Mouse (Mus musculus): ENCODE measurements around the gene Ppp2r3a.

Gene Ppp2r3a

GRCm38 (mm10) chr9:101252541-101252940 is 946 bp upstream of the Ppp2r3a start:
- in situ Hi-C loops (cut with MboI, MseI) = no loop called here

GRCm38 (mm10) chr9:101250981-101251643 is 483 bp downstream of the Ppp2r3a start:
- in situ Hi-C loops (cut with MboI, MseI) = no loop called here

- in situ Hi-C loops (cut with MboI, MseI) = no loop called here
Measured at GRCm38 (mm10) chr9:101250486-101250885, 1.1 kb downstream of the Ppp2r3a start.

- in situ Hi-C loops (cut with MboI, MseI) = loop anchor here (10.0 kb wide), 1 partner anchor 1685 kb away; the partner anchor contains the start of gene Armc8
Measured at GRCm38 (mm10) chr9:101249626-101250025, 2.0 kb downstream of the Ppp2r3a start.

- in situ Hi-C loops (cut with MboI, MseI) = loop anchor here (10.0 kb wide), 1 partner anchor 1683 kb away; the partner anchor contains the start of gene Armc8
Measured at GRCm38 (mm10) chr9:101247541-101247940, 4.1 kb downstream of the Ppp2r3a start.

GRCm38 (mm10) chr9:101245493-101245892 is 6.1 kb downstream of the Ppp2r3a start:
- in situ Hi-C loops (cut with MboI, MseI) = loop anchor here (10.0 kb wide), 1 partner anchor 1681 kb away; the partner anchor contains the start of gene Armc8

- in situ Hi-C loops (cut with MboI, MseI) = loop anchor here (10.0 kb wide), 1 partner anchor 1679 kb away; the partner anchor contains the start of gene Armc8
Measured at GRCm38 (mm10) chr9:101243711-101244110, 7.9 kb downstream of the Ppp2r3a start.

GRCm38 (mm10) chr9:101240161-101240560 is 11.4 kb downstream of the Ppp2r3a start:
- in situ Hi-C loops (cut with MboI, MseI) = loop anchor here (10.0 kb wide), 1 partner anchor 1675 kb away; the partner anchor contains the start of gene Armc8

GRCm38 (mm10) chr9:101235786-101236185 is 15.8 kb downstream of the Ppp2r3a start:
- in situ Hi-C loops (cut with MboI, MseI) = loop anchor here (10.0 kb wide), 1 partner anchor 1259 kb away; no protein-coding TSS in a partner anchor

GRCm38 (mm10) chr9:101232034-101232433 is 19.6 kb downstream of the Ppp2r3a start:
- in situ Hi-C loops (cut with MboI, MseI) = loop anchor here (10.0 kb wide), 1 partner anchor 1263 kb away; no protein-coding TSS in a partner anchor

- in situ Hi-C loops (cut with MboI, MseI) = loop anchor here (10.0 kb wide), 1 partner anchor 1265 kb away; no protein-coding TSS in a partner anchor
Measured at GRCm38 (mm10) chr9:101230028-101230427, 21.6 kb downstream of the Ppp2r3a start.

GRCm38 (mm10) chr9:101228892-101229291 is 22.7 kb downstream of the Ppp2r3a start:
- in situ Hi-C loops (cut with MboI, MseI) = no loop called here

- in situ Hi-C loops (cut with MboI, MseI) = no loop called here
Measured at GRCm38 (mm10) chr9:101207984-101208383, 43.6 kb downstream of the Ppp2r3a start.

GRCm38 (mm10) chr9:101206516-101206915 is 45.1 kb downstream of the Ppp2r3a start:
- in situ Hi-C loops (cut with MboI, MseI) = no loop called here

- in situ Hi-C loops (cut with MboI, MseI) = no loop called here
Measured at GRCm38 (mm10) chr9:101205216-101205615, 46.4 kb downstream of the Ppp2r3a start.

- in situ Hi-C loops (cut with MboI, MseI) = no loop called here
Measured at GRCm38 (mm10) chr9:101204059-101204458, 47.5 kb downstream of the Ppp2r3a start.

GRCm38 (mm10) chr9:101200627-101201026 is 51.0 kb downstream of the Ppp2r3a start:
- in situ Hi-C loops (cut with MboI, MseI) = no loop called here

GRCm38 (mm10) chr9:101198804-101199203 is 52.8 kb downstream of the Ppp2r3a start:
- in situ Hi-C loops (cut with MboI, MseI) = no loop called here

GRCm38 (mm10) chr9:101198261-101198660 is 53.3 kb downstream of the Ppp2r3a start:
- in situ Hi-C loops (cut with MboI, MseI) = no loop called here

- in situ Hi-C loops (cut with MboI, MseI) = no loop called here
Measured at GRCm38 (mm10) chr9:101181962-101182701, 69.5 kb downstream of the Ppp2r3a start.

GRCm38 (mm10) chr9:101181291-101181690 is 70.3 kb downstream of the Ppp2r3a start:
- in situ Hi-C loops (cut with MboI, MseI) = no loop called here

- in situ Hi-C loops (cut with MboI, MseI) = no loop called here
Measured at GRCm38 (mm10) chr9:101180234-101180633, 71.4 kb downstream of the Ppp2r3a start.

All from T-helper 2 cell (primary cell).